Mouse (Mus musculus) left cerebral cortex, adult 9 months (tissue): ENCODE data around the gene Fsd1l.

Source experiments
- DNase-seq, 2 experiments: peaks; one replicate each; pipeline ENCODE4 v3.0.0; 2022; ENCODE audit warnings: low spot score in 2 of 2

Gene Fsd1l

GRCm38 (mm10) chr4:53631316-53632010, at the start of gene Fsd1l:
Gene Fsd1l, plus strand, starts transcription at chr4:53631471.
- DNase-seq: peak; percentile 22 to 75

- no peak for DNase-seq
Measured at GRCm38 (mm10) chr4:53587676-53588075, 43.6 kb upstream of the Fsd1l start.

GRCm38 (mm10) chr4:53588936-53589335, 42.3 kb upstream of the Fsd1l start:
- no peak for DNase-seq

GRCm38 (mm10) chr4:53589466-53589865, 41.8 kb upstream of the Fsd1l start:
- DNase-seq: no peak

- no peak for DNase-seq
Measured at GRCm38 (mm10) chr4:53590163-53590562, 41.1 kb upstream of the Fsd1l start.

- no peak for DNase-seq
Measured at GRCm38 (mm10) chr4:53590691-53591447, 40.4 kb upstream of the Fsd1l start.

GRCm38 (mm10) chr4:53591536-53591935, 39.7 kb upstream of the Fsd1l start:
- peak in 1 of 2 experiments; percentile 18 for DNase-seq

GRCm38 (mm10) chr4:53591941-53592340, 39.3 kb upstream of the Fsd1l start:
- no peak for DNase-seq

- no peak for DNase-seq
Measured at GRCm38 (mm10) chr4:53592386-53592785, 38.9 kb upstream of the Fsd1l start.

- DNase-seq: peak; percentile 19 to 65
Measured at GRCm38 (mm10) chr4:53594204-53594603, 37.1 kb upstream of the Fsd1l start.

GRCm38 (mm10) chr4:53595246-53596062, 35.8 kb upstream of the Fsd1l start:
- DNase-seq: no peak

GRCm38 (mm10) chr4:53596063-53596895, 35.0 kb upstream of the Fsd1l start:
- DNase-seq: no peak

- DNase-seq: peak in 1 of 2 experiments; percentile 23
Measured at GRCm38 (mm10) chr4:53600462-53600861, 30.8 kb upstream of the Fsd1l start.

GRCm38 (mm10) chr4:53614576-53615225, 16.6 kb upstream of the Fsd1l start:
- no peak for DNase-seq

- no peak for DNase-seq
Measured at GRCm38 (mm10) chr4:53617968-53618367, 13.3 kb upstream of the Fsd1l start.

- no peak for DNase-seq
Measured at GRCm38 (mm10) chr4:53620104-53620503, 11.2 kb upstream of the Fsd1l start.

GRCm38 (mm10) chr4:53621084-53621483, 10.2 kb upstream of the Fsd1l start:
- no peak for DNase-seq

- DNase-seq: no peak
Measured at GRCm38 (mm10) chr4:53621490-53621889, 9.8 kb upstream of the Fsd1l start.

- no peak for DNase-seq
Measured at GRCm38 (mm10) chr4:53623711-53624110, 7.6 kb upstream of the Fsd1l start.

- no peak for DNase-seq
Measured at GRCm38 (mm10) chr4:53624816-53625215, 6.5 kb upstream of the Fsd1l start.

- no peak for DNase-seq
Measured at GRCm38 (mm10) chr4:53625263-53625662, 6.0 kb upstream of the Fsd1l start.
